Mouse (Mus musculus) intestine, postnatal 0 days (tissue): ENCODE measurements at regions not wholly inside any gene's neighbourhood (a gene's known extent, or its start where the extent isn't known, plus 50 kb on each side); places are given as distances from the start of the nearest gene placed in this dataset.
A peak's percentile ranks its signal among the peaks of the same experiment; 100 is the strongest.

Source experiments
- ATAC-seq: fragments of 200-750 bp; cut with Nextera tagmentation; 2 replicates; pipeline ENCODE4 v1.8.0; 2017; ENCODE audit warnings: mild to moderate bottlenecking, moderate TSS enrichment, moderate library complexity
- H3K27ac ChIP-seq: fragments of 300-500 bp; sonication (generic); 2 replicates; pipeline ENCODE4 v1.5.1; 2014; ENCODE audit warnings: mild to moderate bottlenecking, low read depth, low read length, moderate library complexity
- H3K27me3 ChIP-seq: fragments of 300-500 bp; sonication (generic); replicated peaks from 2 replicates; pipeline ENCODE4 v1.6.1; 2014; ENCODE audit warnings: low read length, mixed read lengths; ENCODE audit not compliant: control insufficient read depth, insufficient read depth
- H3K36me3 ChIP-seq: fragments of 300-500 bp; sonication (generic); 2 replicates; pipeline ENCODE4 v1.6.1; 2014; ENCODE audit warnings: mild to moderate bottlenecking, moderate library complexity; ENCODE audit not compliant: control insufficient read depth, insufficient read depth
- H3K4me1 ChIP-seq: fragments of 300-500 bp; sonication (generic); replicated peaks from 2 replicates; pipeline ENCODE4 v1.6.1; 2014; ENCODE audit warnings: antibody characterized with exemption, low read length, mixed read lengths; ENCODE audit not compliant: control insufficient read depth, insufficient read depth
- H3K4me2 ChIP-seq: fragments of 300-500 bp; sonication (generic); replicated peaks from 2 replicates; pipeline ENCODE4 v1.6.1; 2014; ENCODE audit warnings: low read depth, mild to moderate bottlenecking, moderate library complexity
- H3K4me3 ChIP-seq: fragments of 300-500 bp; sonication (generic); 2 replicates; pipeline ENCODE4 v1.5.1; 2014; ENCODE audit warnings: low read depth, low read length
- H3K9ac ChIP-seq: fragments of 300-500 bp; sonication (generic); 2 replicates; pipeline ENCODE4 v1.6.1; 2014; ENCODE audit warnings: mild to moderate bottlenecking, low read depth, low read length
- H3K9me3 ChIP-seq: fragments of 300-500 bp; sonication (generic); 2 replicates; pipeline ENCODE4 v1.6.1; 2016; ENCODE audit warnings: mixed run types; ENCODE audit not compliant: control insufficient read depth
- CTCF ChIP-seq: sonication (generic); IDR thresholded peaks from 2 replicates; pipeline ENCODE4 v1.5.1; 2016; ENCODE audit warnings: low read depth, mild to moderate bottlenecking, control low read depth, antibody characterized with exemption, moderate library complexity
- WGBS: fragments of 180-500 bp; shearing (Covaris S2); extraction: QIAGEN DNeasy Blood & Tissue Kit; methylation state at CpG from one replicate; pipeline ENCODE4 v1.1.7; 2014; 5-methylcytosine and 5-hydroxymethylcytosine counted together

DNA sequence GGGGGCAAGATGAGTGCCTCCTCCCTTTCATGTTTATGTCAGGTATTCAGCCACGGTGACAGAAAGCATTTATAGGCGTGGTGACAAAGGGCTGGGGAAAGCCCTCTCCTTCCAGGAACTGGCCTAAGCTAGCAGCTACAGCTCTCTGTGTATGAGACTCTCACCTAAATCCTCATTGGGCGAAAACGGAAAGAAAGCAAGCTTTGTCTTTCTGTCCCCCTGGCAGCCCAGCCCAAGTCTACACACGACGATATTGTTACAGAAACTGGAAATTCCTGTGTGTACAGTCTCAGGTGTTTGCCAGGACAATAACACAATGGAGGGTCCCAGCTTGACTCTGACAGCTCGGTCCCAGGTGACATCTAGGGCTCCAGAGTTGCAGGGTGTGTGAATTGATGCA, 60.0 kb downstream of the Dact2 start:
- 32% methylated on average over 7 of the region's 7 CpGs for WGBS
- Histone ChIP-seq H3K4me1 (no peaks in the 10 kb centered on the region), H3K9ac (no peak overlapping the region), H3K27me3 (no peaks in the 10 kb centered on the region), H3K4me3 (no peak overlapping the region), H3K4me2 (no peak overlapping the region), H3K36me3 (no peaks in the 10 kb centered on the region), H3K9me3 (no peaks in the 10 kb centered on the region), H3K27ac (no peak overlapping the region)
- 0 out of 2 replicates have a peak, but pooled peaks have one; percentile 28 for ATAC-seq
- TF ChIP-seq CTCF, result no peak

DNA sequence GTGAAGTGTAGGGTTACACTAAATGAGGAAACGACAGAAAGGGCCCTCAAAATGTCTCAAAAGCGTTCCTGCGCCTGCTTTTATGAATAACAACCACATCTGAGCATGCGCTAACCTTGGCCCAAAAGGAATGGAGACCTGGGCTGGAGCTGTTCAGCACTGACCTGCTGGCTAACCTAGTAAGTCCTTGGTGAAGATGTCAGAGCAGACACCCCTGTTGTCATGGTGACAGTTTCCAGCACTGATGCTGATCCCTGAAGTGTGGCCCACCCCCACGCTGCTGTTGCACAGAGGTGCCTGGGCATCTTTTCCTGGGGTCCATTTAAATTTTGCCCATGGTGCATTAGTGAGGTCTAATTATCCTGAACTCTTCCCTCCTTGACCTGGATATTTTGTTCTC, 62.4 kb downstream of the Dact2 start:
- no peak overlapping the region for H3K27ac ChIP-seq

DNA sequence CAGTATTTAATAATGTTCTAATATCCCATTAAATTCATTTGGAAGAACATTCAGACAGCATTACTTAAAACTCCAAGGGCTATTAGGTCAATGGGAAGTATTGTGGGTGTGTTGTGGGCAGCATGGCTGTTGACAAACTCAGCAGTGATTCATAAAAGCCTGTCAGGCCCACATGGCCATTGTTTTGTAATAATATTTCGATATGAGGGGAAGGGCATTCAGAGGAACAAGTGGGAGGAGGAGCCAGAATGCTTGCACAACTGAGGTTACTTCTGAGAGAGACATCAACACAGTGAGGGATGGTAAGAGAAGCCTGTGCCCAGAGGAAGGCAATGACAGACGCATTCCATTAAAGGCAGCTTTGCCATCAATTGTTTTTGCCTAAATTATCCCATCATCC, 63.8 kb downstream of the Dact2 start:
- ATAC-seq, result no peak
- Histone ChIP-seq H3K27ac (no peak overlapping the region), H3K4me3 (no peak overlapping the region), H3K9me3 (no peaks in the 10 kb centered on the region), H3K27me3 (no peaks in the 10 kb centered on the region), H3K9ac (no peak overlapping the region), H3K4me1 (no peaks in the 10 kb centered on the region), H3K4me2 (no peak overlapping the region), H3K36me3 (no peaks in the 10 kb centered on the region)
- 67% methylated on average over 2 of the region's 2 CpGs for WGBS
- no peak for TF ChIP-seq CTCF

More for the DNA sequence above, 62.4 kb downstream of the Dact2 start:
- Histone ChIP-seq H3K4me2 (no peak overlapping the region), H3K4me1 (no peaks in the 10 kb centered on the region), H3K27me3 (no peaks in the 10 kb centered on the region), H3K9me3 (no peaks in the 10 kb centered on the region), H3K9ac (no peak overlapping the region), H3K4me3 (no peak overlapping the region), H3K36me3 (no peaks in the 10 kb centered on the region)
- ATAC-seq, result no peak
- 83% methylated on average over 5 of the region's 5 CpGs for WGBS
- no peak for TF ChIP-seq CTCF

DNA sequence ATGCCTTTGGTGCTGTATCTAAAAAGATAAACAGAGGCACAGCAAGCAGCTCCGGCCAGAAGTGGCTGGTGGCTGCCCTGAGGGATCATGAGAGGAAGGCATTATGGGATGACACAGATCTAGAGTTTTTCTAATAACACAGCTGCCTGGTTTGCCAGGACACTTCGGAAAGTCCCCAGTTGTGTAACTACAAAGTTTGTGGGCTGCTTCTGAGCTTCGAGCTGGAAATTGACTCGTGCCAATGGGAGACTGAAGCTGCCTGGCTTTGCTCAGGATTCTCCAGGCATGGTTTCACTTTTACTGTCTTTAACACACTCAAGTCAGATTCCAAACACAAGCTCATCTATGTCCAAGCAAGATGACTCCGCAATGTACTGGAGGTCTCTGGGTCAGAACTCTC, 65.2 kb downstream of the Dact2 start:
- Histone ChIP-seq H3K4me3 (no peak overlapping the region), H3K36me3 (no peaks in the 10 kb centered on the region), H3K27ac (no peak overlapping the region), H3K4me1 (no peaks in the 10 kb centered on the region), H3K27me3 (no peaks in the 10 kb centered on the region), H3K9me3 (no peaks in the 10 kb centered on the region), H3K9ac (no peak overlapping the region), H3K4me2 (no peak overlapping the region)
- no peak for TF ChIP-seq CTCF
- WGBS, result 68% methylated on average over 5 of the region's 5 CpGs
- ATAC-seq, result no peak

DNA sequence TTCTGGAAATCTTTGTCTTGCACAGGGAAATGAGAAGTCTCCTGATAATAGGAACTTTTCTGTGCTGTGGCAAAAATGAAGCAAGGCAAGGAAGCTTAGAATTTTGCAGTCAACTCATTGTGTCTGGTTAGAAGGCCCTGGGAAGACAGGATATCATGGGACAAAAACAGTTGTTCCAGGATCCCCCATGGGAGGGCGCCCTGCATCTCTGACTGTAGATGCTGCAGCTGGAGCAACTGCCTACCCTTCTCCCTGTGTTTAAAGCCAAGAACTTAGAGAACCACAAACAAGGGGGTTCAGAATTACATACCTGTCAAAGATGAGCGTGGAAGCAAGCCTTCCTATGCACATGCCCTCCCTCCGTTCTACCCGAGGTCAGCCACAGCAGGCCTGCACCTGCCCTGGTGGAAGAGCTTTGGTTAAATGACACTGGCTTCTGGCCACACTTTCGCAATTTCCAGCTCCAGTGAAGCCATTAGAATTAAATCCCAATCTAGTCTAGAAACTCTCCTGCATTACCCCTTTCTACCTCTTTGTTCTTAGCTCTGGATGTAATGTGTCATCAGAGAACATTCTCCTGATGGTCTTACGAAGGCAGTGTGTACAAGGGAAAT, 67.3 kb downstream of the Dact2 start:
- Histone ChIP-seq H3K9ac (no peak overlapping the region), H3K4me1 (no peaks in the 10 kb centered on the region), H3K4me2 (no peak overlapping the region), H3K4me3 (no peak overlapping the region), H3K27me3 (no peaks in the 10 kb centered on the region), H3K27ac (no peak overlapping the region), H3K36me3 (no peaks in the 10 kb centered on the region), H3K9me3 (no peaks in the 10 kb centered on the region)
- ATAC-seq, result no peak
- TF ChIP-seq CTCF, result peak; percentile 72
- WGBS, result 68% methylated on average over 6 of the region's 6 CpGs

DNA sequence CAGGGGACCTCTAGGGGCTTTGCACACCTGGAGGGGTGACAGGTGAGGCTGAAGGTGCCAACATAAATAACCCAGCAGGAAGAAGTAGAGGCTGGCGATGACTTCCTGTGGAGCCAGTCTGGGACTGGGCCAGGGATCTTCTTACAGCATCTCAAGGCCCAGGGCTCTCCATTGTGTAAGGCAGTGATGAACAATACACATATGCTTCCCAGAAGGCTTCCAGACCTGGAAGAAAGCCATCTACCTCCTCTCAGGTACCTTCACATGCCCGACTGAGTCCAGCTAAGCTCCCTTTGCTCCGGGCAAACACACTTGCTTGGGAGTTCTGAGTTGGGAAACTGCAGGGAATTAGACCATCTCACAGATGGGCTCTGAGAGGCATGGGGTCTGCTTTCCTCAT, 69.5 kb downstream of the Dact2 start:
- H3K27ac ChIP-seq, result no peak overlapping the region
- H3K4me1 ChIP-seq, result no peaks in the 10 kb centered on the region
- no peaks in the 10 kb centered on the region for H3K36me3 ChIP-seq
- TF ChIP-seq CTCF, result no peak
- H3K27me3 ChIP-seq, result no peaks in the 10 kb centered on the region
- H3K9me3 ChIP-seq, result no peaks in the 10 kb centered on the region
- H3K9ac ChIP-seq, result no peak overlapping the region
- H3K4me3 ChIP-seq, result no peak overlapping the region
- no peak overlapping the region for H3K4me2 ChIP-seq
- WGBS, result 81% methylated on average over 3 of the region's 3 CpGs
- ATAC-seq, result no peak

DNA sequence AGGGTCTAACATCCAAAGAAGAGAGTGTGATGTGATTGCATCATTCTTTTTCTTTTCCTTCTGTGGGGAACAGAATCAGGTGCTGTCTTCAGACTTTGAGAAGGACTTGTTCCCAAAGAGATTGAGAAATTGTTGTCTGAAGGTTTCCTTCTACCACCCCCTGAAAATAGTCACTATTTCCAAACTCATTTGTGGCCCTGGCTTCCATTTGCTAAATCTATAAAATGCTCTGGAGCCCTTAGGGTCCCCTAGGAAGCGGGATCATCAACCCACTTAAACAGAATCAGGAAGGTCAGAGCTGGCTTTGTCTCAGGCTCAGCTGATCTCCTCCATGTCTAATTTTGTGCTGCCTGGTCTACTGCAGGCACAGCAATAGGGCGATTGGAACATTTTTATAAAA, 70.1 kb downstream of the Dact2 start:
- Histone ChIP-seq H3K9me3 (no peaks in the 10 kb centered on the region), H3K4me2 (no peak overlapping the region), H3K4me3 (no peak overlapping the region), H3K36me3 (no peaks in the 10 kb centered on the region), H3K27ac (no peak overlapping the region), H3K9ac (no peak overlapping the region), H3K4me1 (no peaks in the 10 kb centered on the region), H3K27me3 (no peaks in the 10 kb centered on the region)
- WGBS, result 72% methylated on average over 2 of the region's 2 CpGs
- TF ChIP-seq CTCF, result no peak
- ATAC-seq, result no peak
